Mouse (Mus musculus): ENCODE data around the gene Zc3h18.
A peak's percentile ranks its signal among the peaks of the same experiment; 100 is the strongest.

Zc3h18 gene

GRCm38 (mm10) chr8:122347811-122348552 is 28.4 kb upstream of the Zc3h18 start:
- DNase-seq (ENCODE audit: low read depth, low spot score) = peak; percentile 98

- DNase-seq (ENCODE audit: low read depth, low spot score) = no peak
Observed at GRCm38 (mm10) chr8:122349357-122350297, 26.8 kb upstream of the Zc3h18 start.

GRCm38 (mm10) chr8:122350309-122351089 is 25.9 kb upstream of the Zc3h18 start:
- no peak for DNase-seq (ENCODE audit: low read depth, low spot score)

DNA sequence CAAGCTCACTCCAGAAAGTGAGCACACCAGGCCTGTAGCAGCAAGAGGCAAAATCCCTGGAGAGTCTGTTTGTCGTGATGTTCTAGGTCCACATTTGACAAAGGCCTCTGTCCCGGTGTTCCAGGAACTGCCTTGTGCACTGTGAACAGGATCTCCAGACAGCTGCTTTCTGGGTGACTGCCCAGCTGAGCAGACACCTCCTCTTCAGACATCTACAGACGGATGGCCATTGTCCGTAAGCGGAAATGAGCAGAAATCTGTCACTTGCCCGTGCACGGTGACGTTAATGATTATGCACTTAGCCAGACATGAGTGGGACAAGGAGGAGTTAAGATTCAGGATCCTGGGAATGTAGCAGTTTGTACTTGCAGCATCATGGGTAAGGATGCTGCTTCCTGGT is 22.3 kb upstream of the Zc3h18 start:
- DNase-seq (ENCODE audit: low read depth, low spot score) = no peak

DNA sequence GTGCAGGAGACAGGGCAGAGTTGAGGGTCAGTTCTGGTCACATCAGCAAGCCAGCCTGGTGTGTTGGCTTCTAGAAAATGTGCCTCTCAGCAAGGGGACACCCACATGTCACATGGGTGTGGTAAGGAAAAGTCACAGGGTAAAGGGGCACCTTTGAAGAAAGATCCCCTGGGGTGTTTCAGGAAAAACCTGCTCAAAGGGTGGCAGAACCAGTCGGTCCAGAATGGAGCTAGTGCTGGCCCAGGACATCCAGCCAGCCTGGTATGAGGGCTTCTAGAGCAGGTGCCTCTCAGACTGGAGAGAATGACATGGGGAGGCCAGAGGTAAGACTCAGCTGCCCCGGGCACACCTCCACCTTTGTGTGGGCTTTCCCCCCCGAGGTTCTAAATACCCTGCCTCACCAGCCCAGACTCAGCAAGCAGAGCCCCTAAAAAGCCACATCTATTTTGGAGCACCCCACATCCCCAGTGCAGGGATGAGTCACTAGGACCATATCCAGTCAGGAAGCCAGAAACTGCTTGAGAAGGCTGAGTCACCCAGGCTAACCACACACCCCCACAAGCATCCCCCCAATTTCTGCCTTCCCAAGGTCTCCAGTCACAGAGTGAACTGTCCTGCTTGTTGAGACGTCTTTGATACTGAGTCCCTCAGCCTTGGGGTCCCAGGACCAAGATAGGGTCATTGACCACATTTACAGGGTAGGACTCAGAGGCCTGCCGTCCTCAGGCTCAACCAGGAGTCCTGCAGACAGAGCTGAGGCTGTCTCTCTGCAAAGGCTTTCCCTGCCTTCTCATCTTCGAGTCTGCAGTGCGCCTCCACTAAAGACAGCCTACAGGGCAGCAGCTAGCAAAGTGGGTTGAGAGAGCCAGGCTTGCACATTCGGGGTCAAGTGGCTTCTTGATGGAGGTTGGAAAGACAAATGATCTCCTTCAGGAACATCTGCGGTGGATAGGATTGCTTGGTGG is 20.5 kb upstream of the Zc3h18 start:
- DNase-seq (ENCODE audit: low read depth, low spot score) = peak; percentile 95

GRCm38 (mm10) chr8:122357202-122357601 is 19.2 kb upstream of the Zc3h18 start:
- no peak for DNase-seq (ENCODE audit: low read depth, low spot score)

DNA sequence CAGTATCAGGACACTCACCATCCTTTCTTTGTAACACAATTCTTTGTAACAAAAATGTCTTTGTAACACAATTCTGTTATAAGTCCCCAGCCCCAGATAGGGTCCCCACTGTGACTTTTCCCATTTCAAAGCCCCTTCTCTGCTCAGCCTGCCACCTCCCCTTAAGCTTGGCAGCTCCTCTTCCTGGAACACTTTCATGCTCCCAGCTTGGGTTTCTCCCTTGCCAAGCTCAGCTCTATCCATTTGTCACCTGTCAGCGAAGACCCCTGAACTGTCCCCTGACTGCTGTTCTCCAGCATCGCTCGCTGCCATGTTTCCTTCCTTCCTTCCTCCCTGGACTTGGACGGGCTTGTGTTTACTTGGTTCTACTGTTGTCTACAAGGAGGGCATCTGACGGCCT is 18.8 kb upstream of the Zc3h18 start:
- no peak for DNase-seq (ENCODE audit: low read depth, low spot score)

GRCm38 (mm10) chr8:122359111-122359775 is 17.2 kb upstream of the Zc3h18 start:
- peak; percentile 80 for DNase-seq (ENCODE audit: low read depth, low spot score)

- DNase-seq (ENCODE audit: low read depth, low spot score) = no peak
Observed at GRCm38 (mm10) chr8:122360696-122361416, 15.6 kb upstream of the Zc3h18 start, which contains the start of gene Trhr2. Gene Trhr2 (minus strand): TSS chr8:122360746.

DNA sequence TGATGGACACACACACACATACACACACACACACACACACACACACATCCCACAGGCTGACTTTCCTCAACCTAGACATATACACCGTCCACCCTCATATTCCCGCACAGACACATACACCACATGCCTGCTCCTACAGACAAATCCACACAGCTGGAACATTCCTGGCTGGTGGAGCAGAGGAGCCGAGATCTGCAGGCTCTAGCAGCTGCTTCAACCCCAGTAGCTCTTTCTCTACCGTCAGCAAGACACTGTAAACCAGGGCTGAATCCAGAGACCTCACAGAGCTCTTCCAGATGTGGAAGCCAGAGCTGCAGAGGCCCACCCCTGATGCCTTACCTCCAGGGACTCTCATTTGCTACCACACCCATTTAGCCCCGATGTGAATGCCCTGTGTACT is 14.1 kb upstream of the Zc3h18 start:
- DNase-seq (ENCODE audit: low read depth, low spot score) = peak; percentile 33

- DNase-seq (ENCODE audit: low read depth, low spot score) = peak; percentile 59
Observed at GRCm38 (mm10) chr8:122362967-122363366, 13.4 kb upstream of the Zc3h18 start.

- peak; percentile 60 for DNase-seq (ENCODE audit: low read depth, low spot score)
Observed at GRCm38 (mm10) chr8:122368494-122368893, 7.9 kb upstream of the Zc3h18 start.

DNA sequence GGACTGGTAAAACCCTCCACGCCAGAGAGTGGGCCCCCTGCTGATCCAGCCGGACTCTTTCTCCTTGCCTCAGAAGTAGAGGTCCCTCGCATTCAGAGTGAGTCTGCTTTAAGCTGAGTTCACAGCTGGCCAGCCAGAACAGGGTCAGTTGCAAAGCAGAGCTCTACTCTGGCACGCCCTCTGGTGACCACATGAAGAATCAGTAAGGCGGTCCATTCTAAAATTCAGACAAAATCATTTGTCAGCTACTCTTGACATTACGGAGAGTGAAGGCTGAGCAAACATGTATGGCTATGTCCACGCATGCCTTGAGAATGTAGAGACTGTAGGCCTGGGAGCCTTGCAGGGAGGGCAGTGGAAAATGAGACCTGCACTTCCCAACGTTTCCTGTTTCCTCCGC is 6.7 kb upstream of the Zc3h18 start:
- DNase-seq (ENCODE audit: low read depth, low spot score) = peak; percentile 82

GRCm38 (mm10) chr8:122371706-122372105 is 4.7 kb upstream of the Zc3h18 start:
- DNase-seq (ENCODE audit: low read depth, low spot score) = no peak

GRCm38 (mm10) chr8:122375320-122375719 is 1.1 kb upstream of the Zc3h18 start:
- no peak for DNase-seq (ENCODE audit: low read depth, low spot score)

DNA sequence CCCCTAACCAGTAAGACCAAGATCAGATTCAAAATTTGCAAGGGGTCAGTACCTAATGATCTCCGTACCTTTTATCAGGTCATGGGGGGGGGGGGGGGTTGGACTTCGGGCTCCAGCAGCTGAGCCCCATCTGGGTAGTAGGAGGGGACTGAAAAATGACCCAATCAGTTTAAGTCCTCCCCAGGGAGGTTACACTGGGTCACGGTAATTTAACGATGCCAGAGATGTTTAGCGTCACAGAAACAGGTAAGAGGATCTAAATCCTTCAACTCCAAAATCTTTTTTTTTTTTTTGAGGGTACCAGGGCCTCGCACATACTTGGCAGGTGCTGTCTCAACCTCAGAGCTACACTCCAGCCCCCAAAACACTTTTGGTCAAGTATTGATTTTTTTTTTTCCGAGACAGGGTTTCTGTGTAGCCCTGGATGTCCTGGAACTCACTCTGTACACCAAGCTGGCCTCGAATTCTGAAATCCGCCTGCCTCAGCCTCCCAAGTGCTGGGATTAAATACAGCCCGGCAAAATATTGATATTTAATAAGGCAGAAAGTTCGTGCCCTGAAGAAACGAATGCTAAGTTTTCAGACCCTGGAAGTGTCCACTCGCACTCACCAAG is 551 bp upstream of the Zc3h18 start:
- no peak for DNase-seq (ENCODE audit: low read depth, low spot score)

- no peak for DNase-seq (ENCODE audit: low read depth, low spot score)
Observed at GRCm38 (mm10) chr8:122383039-122383438, 6.6 kb downstream of the Zc3h18 start.

DNA sequence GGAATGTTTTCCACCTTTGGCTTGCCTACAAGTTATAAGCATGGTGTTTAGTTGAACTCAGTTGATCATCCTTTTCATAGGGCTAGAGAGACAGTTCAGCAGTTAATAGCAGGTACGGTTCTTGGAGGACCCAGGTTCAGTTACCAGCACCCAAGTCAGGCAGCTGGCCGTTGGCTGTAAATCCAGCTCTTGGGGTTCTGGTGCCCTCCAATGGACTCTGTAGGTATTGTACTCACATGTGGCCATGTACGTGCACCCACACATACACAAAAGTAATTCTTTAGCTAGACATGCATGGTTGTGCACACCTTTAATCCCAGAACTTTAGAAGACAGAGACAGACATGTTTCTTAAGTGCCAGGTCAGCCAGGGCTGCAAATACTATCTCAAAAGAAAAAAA is 12.9 kb downstream of the Zc3h18 start:
- DNase-seq (ENCODE audit: low read depth, low spot score) = no peak

GRCm38 (mm10) chr8:122390758-122391157 is 14.3 kb downstream of the Zc3h18 start:
- no peak for DNase-seq (ENCODE audit: low read depth, low spot score)

Measured in brain, adult 2 months (tissue).